Mouse (Mus musculus) forebrain, embryonic 15.5 days (tissue): ENCODE measurements around the gene Adprm. TPM values are rescaled to one million over a fixed set of nuclear protein-coding genes. Genes with fewer than 3 reads are reported as not detected.

ENCODE experiments used
- ATAC-seq: fragments of 200-750 bp; cut with Nextera tagmentation; replicated peaks from 2 replicates; pipeline ENCODE4 v1.8.0; 2017; ENCODE audit warnings: mild to moderate bottlenecking, moderate TSS enrichment, moderate library complexity
- H3K27ac ChIP-seq: fragments of 300-500 bp; sonication (generic); replicated peaks from 2 replicates; pipeline ENCODE4 v1.5.1; 2015; ENCODE audit warnings: mild to moderate bottlenecking, inconsistent platforms
- H3K27me3 ChIP-seq: fragments of 300-500 bp; sonication (generic); 2 replicates; pipeline ENCODE4 v1.6.1; 2015; ENCODE audit warnings: inconsistent platforms
- H3K36me3 ChIP-seq: fragments of 300-500 bp; sonication (generic); 2 replicates; pipeline ENCODE4 v1.6.1; 2015; ENCODE audit warnings: mild to moderate bottlenecking, inconsistent platforms
- H3K4me1 ChIP-seq: fragments of 300-500 bp; sonication (generic); 2 replicates; pipeline ENCODE4 v1.6.1; 2015; ENCODE audit warnings: inconsistent platforms
- H3K4me2 ChIP-seq: fragments of 300-500 bp; sonication (generic); replicated peaks from 2 replicates; pipeline ENCODE4 v1.6.1; 2015; ENCODE audit warnings: mild to moderate bottlenecking, inconsistent platforms
- H3K4me3 ChIP-seq: fragments of 300-500 bp; sonication (generic); 2 replicates; pipeline ENCODE4 v1.5.1; 2015; ENCODE audit warnings: mild to moderate bottlenecking, inconsistent platforms
- H3K9ac ChIP-seq: fragments of 300-500 bp; sonication (generic); replicated peaks from 2 replicates; pipeline ENCODE4 v1.6.1; 2015; ENCODE audit warnings: mild to moderate bottlenecking, inconsistent platforms
- H3K9me3 ChIP-seq: fragments of 300-500 bp; sonication (generic); 2 replicates; pipeline ENCODE4 v1.6.1; 2016; ENCODE audit warnings: inconsistent platforms
- WGBS: fragments of 180-500 bp; shearing (Covaris S2); methylation state at CpG from one replicate; pipeline ENCODE4 v1.1.7; 2015; ENCODE audit warnings: mixed read lengths; 5-methylcytosine and 5-hydroxymethylcytosine counted together
- microRNA-seq: library from miRNA; unstranded; fragments of <30 nt; microRNA quantifications from one replicate; pipeline ENCODE4, GENCODE M21; 2016
- polyA plus RNA-seq: library from polyadenylated mRNA; unstranded; fragments of >200 nt; fragmentation: Nextera tagmentation; extraction: Ambion mirVana; gene quantifications from 2 replicates; pipeline ENCODE4 v1.2.1, GENCODE M21; 2015

Adprm gene
- polyA plus RNA-seq, 1 experiment from 2014 or later = 34.2 TPM

DNA sequence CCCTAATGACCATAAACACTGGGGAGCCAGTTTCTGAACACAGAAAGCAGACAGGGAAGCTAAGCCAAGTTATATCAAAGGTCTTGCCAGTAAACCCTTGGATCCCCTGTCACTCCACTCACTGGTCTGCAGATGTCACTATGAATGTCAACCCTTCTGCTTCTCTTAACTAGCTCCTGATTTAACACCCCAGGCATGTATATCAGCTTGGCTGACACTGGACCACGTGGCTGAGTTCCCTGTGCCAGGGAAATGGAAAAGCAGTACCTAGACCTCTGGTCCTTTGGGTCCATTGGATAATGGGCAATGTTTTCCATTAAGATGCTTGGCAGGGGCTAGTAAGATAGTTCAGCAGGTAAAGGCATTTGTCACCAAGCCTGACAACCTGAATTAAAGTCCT is 58.7 kb downstream of the Adprm start:
- Histone ChIP-seq H3K4me2 (no peak overlapping the region), H3K36me3 (no peaks in the 10 kb centered on the region), H3K27ac (no peak overlapping the region), H3K4me1 (no peaks in the 10 kb centered on the region; the same call in 1 of the 2 replicates), H3K27me3 (no peaks in the 10 kb centered on the region), H3K9me3 (no peaks in the 10 kb centered on the region), H3K4me3 (no peak overlapping the region), H3K9ac (no peak overlapping the region)
- no peak for ATAC-seq
- 42% methylated on average over 1 of the region's 1 CpGs for WGBS

DNA sequence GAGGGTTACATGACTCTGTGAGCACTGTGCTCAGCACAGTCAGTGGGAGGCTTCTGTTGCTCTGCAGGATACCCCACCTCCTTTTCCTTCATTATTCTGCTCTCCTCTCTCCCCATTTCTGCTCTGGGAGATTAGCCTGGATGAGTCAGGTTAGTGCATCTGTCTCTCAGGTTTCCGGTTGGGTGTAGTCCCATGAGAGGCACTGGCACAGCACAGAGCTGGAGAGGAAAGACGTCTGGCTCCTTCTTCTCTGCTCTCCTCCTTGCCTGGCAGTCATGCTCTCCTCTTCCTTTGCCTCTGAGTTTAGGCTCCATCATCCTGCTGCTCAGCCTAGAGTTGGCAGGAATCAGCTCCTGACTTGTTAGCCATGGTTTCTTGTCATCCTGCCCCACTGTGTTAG is 60.2 kb downstream of the Adprm start:
- H3K4me3 ChIP-seq = no peak overlapping the region
- H3K4me1 ChIP-seq = no peaks in the 10 kb centered on the region; the same call in 1 of the 2 replicates
- no peak overlapping the region for H3K9ac ChIP-seq
- no peak overlapping the region for H3K27ac ChIP-seq
- 68% methylated on average over 2 of the region's 2 CpGs for WGBS
- H3K4me2 ChIP-seq = no peak overlapping the region
- H3K27me3 ChIP-seq = no peaks in the 10 kb centered on the region
- H3K9me3 ChIP-seq = no peaks in the 10 kb centered on the region
- no peaks in the 10 kb centered on the region for H3K36me3 ChIP-seq
- no peak for ATAC-seq

Small RNAs within 50 kb of the gene (microRNA-seq; reads per million reads assigned to microRNA genes)
- gene Mir6923 = not detected

Other genes with a start within 250 kb of the Adprm start
- gene Pirt, start 140.6 kb downstream of the Adprm start, polyA plus RNA-seq = 0.11 TPM in 1 of 2 replicates, not detected in the other
- not detected in 2 replicates for gene Tmem238l, start 96.0 kb downstream of the Adprm start, polyA plus RNA-seq
- 0.31 and 0.55 TPM in 2 replicates for gene Tmem220, start 27.4 kb downstream of the Adprm start, polyA plus RNA-seq
- gene Sco1, start 76 bp upstream of the Adprm start, polyA plus RNA-seq = 14.7 and 15.5 TPM in 2 replicates
- gene Myh3, start 25.7 kb upstream of the Adprm start, polyA plus RNA-seq = 0.08 and 0.48 TPM in 2 replicates
- gene Myh2, start 118.4 kb upstream of the Adprm start, polyA plus RNA-seq = not detected in 2 replicates
- 0.08 TPM in 2 replicates for gene Myh1, start 147.5 kb upstream of the Adprm start, polyA plus RNA-seq
- 0.04 TPM in 1 of 2 replicates, not detected in the other for gene Myh4, start 185.4 kb upstream of the Adprm start, polyA plus RNA-seq
- gene Myh8, start 224.5 kb upstream of the Adprm start, polyA plus RNA-seq = 0.11 and 0.23 TPM in 2 replicates